Mouse (Mus musculus) lung, postnatal 0 days (tissue): ENCODE measurements at regions not wholly inside any gene's neighbourhood (a gene's known extent, or its start where the extent isn't known, plus 50 kb on each side); places are given as distances from the start of the nearest gene placed in this dataset.

Source experiments
- ATAC-seq: fragments of 200-750 bp; cut with Nextera tagmentation; 2 replicates; pipeline ENCODE4 v1.8.0; 2017; ENCODE audit warnings: moderate library complexity
- DNase-seq: peaks from one replicate; pipeline ENCODE4 v3.0.0-alpha.2; 2016; ENCODE audit warnings: low spot score
- H3K27ac ChIP-seq: fragments of 300-500 bp; sonication (generic); 2 replicates; pipeline ENCODE4 v1.5.1; 2014; ENCODE audit warnings: antibody characterized with exemption, mild to moderate bottlenecking, low read length, mixed read lengths
- H3K27me3 ChIP-seq: fragments of 300-500 bp; sonication (generic); replicated peaks from 2 replicates; pipeline ENCODE4 v1.6.1; 2014; ENCODE audit warnings: low read length, mixed read lengths; ENCODE audit not compliant: insufficient read depth
- H3K36me3 ChIP-seq: fragments of 300-500 bp; sonication (generic); 2 replicates; pipeline ENCODE4 v1.6.1; 2014; ENCODE audit warnings: low read length, mixed read lengths; ENCODE audit not compliant: insufficient read depth
- H3K4me1 ChIP-seq: fragments of 300-500 bp; sonication (generic); 2 replicates; pipeline ENCODE4 v1.6.1; 2014; ENCODE audit warnings: antibody characterized with exemption, low read depth, low read length, mixed read lengths; ENCODE audit not compliant: insufficient read depth
- H3K4me2 ChIP-seq: fragments of 300-500 bp; sonication (generic); replicated peaks from 2 replicates; pipeline ENCODE4 v1.6.1; 2014; ENCODE audit warnings: low read depth, mild to moderate bottlenecking, low read length, moderate library complexity, mixed read lengths
- H3K4me3 ChIP-seq: fragments of 300-500 bp; sonication (generic); 2 replicates; pipeline ENCODE4 v1.5.1; 2014; ENCODE audit warnings: low read depth, low read length
- H3K9ac ChIP-seq: fragments of 300-500 bp; sonication (generic); replicated peaks from 2 replicates; pipeline ENCODE4 v1.6.1; 2014; ENCODE audit warnings: low read depth, mild to moderate bottlenecking
- H3K9me3 ChIP-seq: fragments of 300-500 bp; sonication (generic); 2 replicates; pipeline ENCODE4 v1.6.1; 2016; ENCODE audit warnings: low read length, mixed read lengths
- CTCF ChIP-seq: IDR thresholded peaks from 2 replicates; pipeline ENCODE4 v1.5.1; 2016; ENCODE audit warnings: antibody characterized with exemption, mild to moderate bottlenecking
- EP300 ChIP-seq: IDR thresholded peaks from 2 replicates; pipeline ENCODE4 v1.6.1; 2016; ENCODE audit warnings: antibody characterized with exemption, mild to moderate bottlenecking, control low read depth
- WGBS: fragments of 180-500 bp; shearing (Covaris S2); extraction: QIAGEN DNeasy Blood & Tissue Kit; methylation state at CpG from one replicate; pipeline ENCODE4 v1.1.7; 2014; 5-methylcytosine and 5-hydroxymethylcytosine counted together

- H3K9me3 ChIP-seq = no peaks in the 10 kb centered on the region
- DNase-seq (peak; percentile 22), ATAC-seq (no peak)
- no peaks in the 10 kb centered on the region for H3K27me3 ChIP-seq
- no peak overlapping the region for H3K27ac ChIP-seq
- no peaks in the 10 kb centered on the region for H3K4me1 ChIP-seq
- WGBS = 43% methylated on average over 3 of the region's 3 CpGs
- no peak overlapping the region for H3K4me3 ChIP-seq
- H3K4me2 ChIP-seq = no peak overlapping the region
- no peak overlapping the region for H3K9ac ChIP-seq
- H3K36me3 ChIP-seq = no peaks in the 10 kb centered on the region
- TF ChIP-seq CTCF (no peak), EP300 (no peak)
Measured at GRCm38 (mm10) chr4:40364329-40364728, 85.1 kb upstream of the Ndufb6 start.

- Histone ChIP-seq H3K27me3 (no peaks in the 10 kb centered on the region), H3K9ac (no peak overlapping the region), H3K36me3 (no peaks in the 10 kb centered on the region), H3K4me3 (no peak overlapping the region), H3K4me2 (no peak overlapping the region), H3K4me1 (no peaks in the 10 kb centered on the region), H3K9me3 (no peaks in the 10 kb centered on the region), H3K27ac (no peak overlapping the region)
- TF ChIP-seq CTCF (no peak), EP300 (no peak)
- 70% methylated on average over 3 of the region's 3 CpGs for WGBS
- ATAC-seq (no peak), DNase-seq (no peak)
Measured at GRCm38 (mm10) chr4:40359307-40359706, 80.1 kb upstream of the Ndufb6 start.

- Histone ChIP-seq H3K9me3 (no peaks in the 10 kb centered on the region), H3K27me3 (no peaks in the 10 kb centered on the region), H3K36me3 (no peaks in the 10 kb centered on the region), H3K4me2 (no peak overlapping the region), H3K4me3 (no peak overlapping the region), H3K27ac (no peak overlapping the region), H3K9ac (no peak overlapping the region), H3K4me1 (no peaks in the 10 kb centered on the region)
- ATAC-seq (no peak), DNase-seq (no peak)
- 52% methylated on average over 7 of the region's 7 CpGs for WGBS
- no peak for TF ChIP-seq EP300
- no peak for TF ChIP-seq CTCF
Measured at GRCm38 (mm10) chr4:40357088-40357853, 78.0 kb upstream of the Ndufb6 start.

GRCm38 (mm10) chr4:40355791-40356450, 76.7 kb upstream of the Ndufb6 start:
- no peaks in the 10 kb centered on the region for H3K27me3 ChIP-seq
- H3K9ac ChIP-seq = no peak overlapping the region
- no peak overlapping the region for H3K4me2 ChIP-seq
- no peak overlapping the region for H3K27ac ChIP-seq
- ATAC-seq = no peak
- no peaks in the 10 kb centered on the region for H3K36me3 ChIP-seq
- no peak for DNase-seq
- H3K4me1 ChIP-seq = no peaks in the 10 kb centered on the region
- H3K9me3 ChIP-seq = no peaks in the 10 kb centered on the region
- no peak for TF ChIP-seq CTCF
- TF ChIP-seq EP300 = no peak
- H3K4me3 ChIP-seq = no peak overlapping the region
- WGBS = 84% methylated on average over 3 of the region's 3 CpGs

- 74% methylated on average over 3 of the region's 3 CpGs for WGBS
- H3K9ac ChIP-seq = no peak overlapping the region
- H3K27me3 ChIP-seq = no peaks in the 10 kb centered on the region
- H3K36me3 ChIP-seq = no peaks in the 10 kb centered on the region
- ATAC-seq (no peak), DNase-seq (no peak)
- no peak overlapping the region for H3K27ac ChIP-seq
- H3K4me3 ChIP-seq = no peak overlapping the region
- H3K4me2 ChIP-seq = no peak overlapping the region
- no peaks in the 10 kb centered on the region for H3K4me1 ChIP-seq
- H3K9me3 ChIP-seq = no peaks in the 10 kb centered on the region
- no peak for TF ChIP-seq EP300
- TF ChIP-seq CTCF = no peak
Measured at GRCm38 (mm10) chr4:40354456-40354855, 75.2 kb upstream of the Ndufb6 start.

- no peak overlapping the region for H3K4me3 ChIP-seq
- no peak for TF ChIP-seq CTCF
- no peak for TF ChIP-seq EP300
- H3K27me3 ChIP-seq = no peaks in the 10 kb centered on the region
- no peak overlapping the region for H3K27ac ChIP-seq
- DNase-seq = no peak
- H3K4me2 ChIP-seq = no peak overlapping the region
- no peaks in the 10 kb centered on the region for H3K4me1 ChIP-seq
- H3K36me3 ChIP-seq = no peaks in the 10 kb centered on the region
- no peak overlapping the region for H3K9ac ChIP-seq
- no peak for ATAC-seq
- 60% methylated on average over 7 of the region's 7 CpGs for WGBS
- no peaks in the 10 kb centered on the region for H3K9me3 ChIP-seq
Measured at GRCm38 (mm10) chr4:40351648-40352047, 72.4 kb upstream of the Ndufb6 start.
